Mouse (Mus musculus): ENCODE data around the gene Zfp362.

GRCm38 (mm10) chr4:128848961-128849360, 43.1 kb upstream of the Zfp362 start:
- TF ChIP-seq POLR2A (IDR thresholded peaks at IDR 0.05; ENCODE audit: extremely low read depth, insufficient read depth, low read length) = no peak
- no peak for TF ChIP-seq CTCF (IDR thresholded peaks at IDR 0.05; ENCODE audit: low read depth, low read length)
